Mouse (Mus musculus) spleen, adult 18-20 months (tissue): ENCODE measurements around the gene 1700017B05Rik.
"Not testable (repeated sequence)": the region's sequence is repeated elsewhere in the genome, so short reads cannot be mapped to it uniquely, and the experiment has no call there.

Experiments used
- DNase-seq, 2 experiments: peaks; one replicate each; pipeline ENCODE4 v3.0.0; 2022; ENCODE audit warnings: mixed read lengths in 2 of 2

Gene 1700017B05Rik

DNA sequence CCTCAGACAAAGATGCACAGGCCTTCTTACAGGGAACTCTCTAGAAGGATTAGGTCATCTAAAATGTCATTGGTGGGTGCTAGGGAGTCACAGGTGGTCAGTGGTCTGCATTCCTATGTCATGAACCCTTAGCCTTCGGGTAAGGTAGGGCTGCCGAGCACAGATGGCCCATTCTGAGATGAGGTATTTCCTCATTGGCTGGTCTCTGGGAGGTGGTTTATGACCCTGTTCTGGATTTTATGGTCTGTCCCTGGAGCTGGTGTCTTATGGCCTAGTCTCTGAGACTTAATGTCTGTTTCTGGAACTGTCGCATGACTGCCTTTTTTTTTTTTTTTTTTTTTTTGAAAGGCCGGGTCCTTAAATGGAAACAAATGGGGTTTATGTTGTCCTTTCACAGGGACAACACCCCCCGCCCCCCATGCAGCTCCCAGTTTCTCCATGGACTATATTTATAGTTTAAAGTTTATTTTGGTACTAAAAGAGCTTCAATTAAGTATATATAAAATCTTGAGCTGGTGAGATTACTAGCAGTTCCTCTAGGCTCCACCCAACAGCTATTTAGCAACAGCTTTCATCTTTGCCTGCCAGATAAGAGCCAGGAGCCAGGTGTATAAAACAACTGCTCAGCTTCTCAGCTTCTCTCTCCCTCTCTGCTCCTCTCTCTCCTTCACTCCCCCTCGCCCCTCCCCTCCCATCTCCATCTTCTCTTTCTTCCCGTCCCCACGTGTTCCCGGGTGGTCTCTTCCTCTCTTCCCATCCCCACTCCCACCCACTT is 49.8 kb downstream of the 1700017B05Rik start:
- DNase-seq: no peak

DNA sequence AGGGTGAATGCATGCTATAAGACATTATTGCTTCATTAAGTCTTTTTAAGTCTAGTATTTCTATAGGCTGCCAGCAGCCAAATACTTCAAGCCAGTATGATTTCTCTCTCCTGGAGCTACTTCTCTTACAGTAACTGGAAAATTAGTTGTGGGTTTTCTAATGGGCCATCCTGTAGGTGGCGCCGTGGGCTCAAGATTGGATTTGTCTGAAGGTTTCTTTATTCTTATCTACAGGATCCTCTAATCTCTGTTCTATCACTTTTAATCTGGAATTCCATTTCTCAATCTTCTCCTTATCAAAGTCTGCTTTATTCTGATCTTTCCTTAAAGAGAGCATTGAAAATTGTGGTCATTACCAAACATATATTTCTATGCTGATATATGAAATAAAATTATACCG is 53.1 kb downstream of the 1700017B05Rik start:
- peak in 1 of 2 experiments; percentile 55 for DNase-seq

DNA sequence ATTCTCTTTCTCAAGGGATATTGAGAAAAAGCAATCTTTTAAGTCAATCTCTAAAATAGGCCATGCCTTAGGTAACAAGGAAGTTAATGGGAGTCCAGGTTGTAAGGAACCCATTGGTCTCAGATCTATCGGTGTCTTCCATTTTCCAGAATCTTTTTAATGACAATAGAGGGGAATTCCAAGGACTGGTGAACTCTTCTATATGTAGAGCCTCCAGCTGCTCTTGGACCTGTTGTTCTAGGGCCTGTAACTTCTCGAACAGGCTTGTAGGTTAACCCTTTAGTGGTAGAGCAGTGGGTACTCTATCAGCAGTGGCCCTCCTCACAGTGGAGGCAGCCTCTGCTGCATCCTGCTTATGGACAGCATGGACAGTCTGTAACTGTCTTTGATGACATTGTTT is 55.5 kb downstream of the 1700017B05Rik start:
- DNase-seq: no peak

GRCm38 (mm10) chr9:57203571-57203970 is 58.8 kb downstream of the 1700017B05Rik start:
- DNase-seq: not testable (repeated sequence)
